Mouse (Mus musculus) urinary bladder, adult 18-20 months (tissue): ENCODE measurements around the gene Fam69a.
"Not testable (repeated sequence)": the region's sequence is repeated elsewhere in the genome, so short reads cannot be mapped to it uniquely, and the experiment has no call there.

Experiments used
- DNase-seq, 2 experiments: peaks; one replicate each; pipeline ENCODE4 v3.0.0; 2022; ENCODE audit warnings: low spot score in 2 of 2, mixed read lengths in 2 of 2

Gene Fam69a

DNA sequence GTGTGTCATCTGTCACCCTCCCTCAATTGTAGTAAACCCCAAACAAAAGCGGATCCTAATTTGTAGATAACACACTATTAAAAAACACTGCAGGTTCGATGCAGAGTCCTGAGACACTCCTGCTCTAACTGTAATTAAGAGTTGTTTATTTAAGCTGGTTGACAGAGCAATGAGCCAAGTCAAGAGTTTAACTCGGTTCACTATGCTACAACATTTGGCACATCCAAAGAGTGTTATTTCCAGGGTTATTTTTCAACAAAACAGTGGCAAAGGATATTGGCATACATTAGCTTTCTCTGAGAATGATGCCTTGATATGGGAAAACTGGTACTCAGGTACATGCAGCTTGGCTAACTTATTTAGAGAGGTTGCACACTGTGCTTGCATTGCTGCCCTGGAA lies 4.9 kb downstream of the Fam69a start:
- no peak for DNase-seq

DNA sequence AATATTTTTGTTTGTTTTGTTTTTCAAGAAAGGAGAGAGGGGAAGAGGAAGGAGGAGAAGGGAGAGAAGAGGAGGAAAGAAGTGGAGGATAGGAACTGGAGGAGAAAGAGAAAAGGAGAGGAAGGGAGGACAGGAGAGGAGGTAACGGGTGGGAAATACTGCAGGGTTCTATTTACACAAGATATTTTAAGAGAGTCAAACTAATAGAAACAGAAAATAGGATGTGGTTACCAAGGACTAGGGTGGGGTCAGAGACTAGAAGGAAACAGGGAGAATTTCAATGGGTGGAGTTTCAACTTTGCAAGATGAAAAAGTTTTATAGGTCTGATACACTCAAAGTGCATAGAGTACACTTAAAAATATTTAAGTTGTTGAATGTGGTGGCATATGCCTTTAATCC lies 7.0 kb downstream of the Fam69a start:
- DNase-seq, result no peak

DNA sequence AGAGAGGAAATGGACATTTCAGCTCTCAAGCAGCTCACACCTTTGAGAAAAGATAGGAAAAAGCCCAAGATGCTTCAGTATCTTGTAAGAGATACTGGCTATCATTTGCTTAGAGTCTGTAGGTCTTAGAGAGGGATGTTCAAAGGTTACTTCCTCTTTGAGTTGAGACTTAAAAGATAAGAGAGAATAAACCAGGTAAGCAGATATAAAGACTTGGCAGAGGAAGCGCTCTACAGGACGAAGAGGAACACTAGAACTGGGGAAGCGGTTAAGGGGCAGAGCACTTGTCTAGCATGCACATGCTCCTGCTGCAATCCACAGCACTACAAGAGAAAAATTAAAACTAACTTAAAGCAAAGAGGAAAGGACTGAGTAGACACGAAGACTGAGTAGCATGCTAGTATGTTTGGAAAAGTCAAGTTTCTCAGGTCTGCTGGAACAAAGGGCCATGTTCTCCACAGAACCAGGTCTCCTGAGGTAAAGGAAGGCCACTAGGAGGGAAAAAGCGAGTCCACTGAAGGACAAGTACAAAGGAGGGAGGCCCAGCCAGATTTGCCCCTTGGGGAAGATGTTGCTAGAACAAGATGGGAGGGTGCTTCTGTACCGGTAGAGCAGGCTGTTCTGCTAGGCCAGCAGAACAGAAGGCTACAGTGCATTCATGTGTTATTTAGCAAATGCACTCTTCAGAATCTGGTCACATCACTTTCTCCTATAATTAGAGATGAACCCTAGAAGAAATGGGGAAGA lies 8.4 kb downstream of the Fam69a start:
- DNase-seq, result no peak

DNA sequence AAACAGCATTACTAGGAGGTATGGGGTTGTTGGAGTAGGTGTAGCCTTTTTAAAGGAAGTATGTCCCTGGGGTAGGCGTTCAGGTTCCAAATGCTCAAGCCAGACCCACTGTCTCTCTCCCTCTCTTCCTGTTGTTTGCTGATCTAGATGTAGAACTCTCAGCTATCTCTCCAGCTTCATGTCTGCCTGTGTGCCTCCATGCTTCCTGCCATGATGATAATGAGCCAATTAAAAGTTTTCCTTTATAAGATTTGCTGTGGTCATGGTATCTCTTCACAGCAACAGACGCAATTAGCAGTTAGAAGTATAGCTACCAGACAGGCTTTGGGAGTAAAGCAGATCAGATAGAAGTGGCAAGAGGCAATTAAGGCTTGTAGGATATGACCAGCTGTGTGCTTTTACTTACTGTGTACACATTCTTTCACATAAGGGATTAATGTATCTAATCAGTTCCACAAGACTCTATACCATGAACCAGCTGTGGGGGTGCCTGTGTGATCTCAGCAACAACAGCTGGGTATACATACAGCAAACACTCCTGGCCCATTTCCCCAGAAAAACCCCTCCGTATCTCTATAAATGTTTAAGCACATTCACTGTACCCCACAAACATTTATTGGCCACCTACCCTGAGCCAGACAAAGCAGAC lies 9.1 kb downstream of the Fam69a start:
- DNase-seq, result no peak

DNA sequence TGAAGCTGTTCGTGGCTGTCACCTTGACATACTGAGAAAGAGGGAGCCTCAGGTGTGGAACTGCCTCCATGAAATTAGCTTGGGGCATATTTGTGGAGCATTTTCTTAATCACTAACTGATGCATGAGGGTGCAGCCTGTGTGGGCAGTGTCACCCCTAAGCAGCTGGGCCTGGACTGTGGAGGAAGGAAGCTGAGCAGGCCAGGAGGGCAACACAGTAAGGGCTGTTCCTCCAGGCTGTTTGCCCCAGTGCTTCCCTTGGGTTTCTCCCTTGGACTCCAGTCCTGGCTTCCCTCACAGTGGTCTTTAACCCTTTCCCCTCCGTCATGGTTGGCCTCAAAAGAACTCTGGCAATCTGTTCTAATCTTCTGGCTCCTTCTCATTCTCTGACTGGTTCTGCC lies 13.6 kb downstream of the Fam69a start:
- DNase-seq, result no peak

DNA sequence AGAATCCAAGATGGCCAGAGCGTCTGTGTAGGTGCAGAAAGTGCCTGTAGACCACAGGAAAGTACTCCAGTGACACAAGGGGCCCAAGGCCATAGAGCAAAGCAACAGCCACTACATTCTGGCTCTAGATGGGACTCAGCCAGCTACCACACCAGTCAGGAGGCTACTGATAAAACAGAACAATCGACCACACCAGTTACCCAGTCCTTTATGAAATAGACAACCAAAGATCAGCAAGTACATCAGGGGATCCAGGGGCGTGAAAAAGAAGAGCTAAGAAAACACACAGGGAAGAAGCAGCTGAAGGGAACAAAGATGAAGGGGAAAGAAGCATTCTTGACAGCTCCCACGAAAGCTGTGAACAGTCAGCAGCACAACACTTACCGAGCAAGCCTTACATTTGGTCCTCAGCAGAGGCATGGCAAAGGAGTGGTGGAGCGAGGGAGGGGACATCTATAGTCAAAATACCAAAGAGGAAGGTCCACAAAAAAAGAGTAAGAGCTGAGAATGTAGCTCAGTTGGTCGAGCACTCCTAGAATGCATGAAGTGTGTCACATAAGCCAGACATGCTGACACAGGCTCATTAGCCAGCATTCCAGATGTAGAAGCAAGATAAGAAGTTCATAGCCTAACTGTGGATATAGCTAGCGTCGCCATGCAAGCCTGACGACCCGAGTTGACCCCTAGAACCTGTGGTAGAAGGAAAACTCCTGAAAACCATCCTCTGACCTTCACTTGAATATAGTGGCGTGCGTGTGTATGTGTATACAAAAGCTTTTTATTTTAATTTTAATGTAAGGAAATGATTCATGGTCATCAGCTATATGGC lies 14.2 kb downstream of the Fam69a start:
- DNase-seq, result no peak

DNA sequence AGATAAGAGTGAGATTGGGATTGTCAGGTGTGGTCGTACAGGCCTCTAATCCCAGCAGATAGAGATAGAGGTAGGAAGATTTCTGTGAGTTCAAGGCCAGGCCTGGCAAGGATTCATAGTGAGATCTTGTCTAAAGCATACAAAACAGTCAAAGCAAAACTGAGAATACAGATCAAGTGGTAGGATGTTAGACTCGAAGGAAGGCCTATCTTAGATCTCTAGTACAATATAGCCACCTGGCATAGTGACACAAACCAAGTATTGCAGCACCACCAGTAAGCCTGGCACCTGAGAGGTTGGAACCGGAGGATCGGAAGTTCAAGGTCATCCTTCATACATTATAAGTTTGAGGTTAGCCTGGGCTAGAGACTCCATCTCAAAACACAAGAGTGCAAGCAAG lies 15.8 kb downstream of the Fam69a start:
- DNase-seq, result no peak

DNA sequence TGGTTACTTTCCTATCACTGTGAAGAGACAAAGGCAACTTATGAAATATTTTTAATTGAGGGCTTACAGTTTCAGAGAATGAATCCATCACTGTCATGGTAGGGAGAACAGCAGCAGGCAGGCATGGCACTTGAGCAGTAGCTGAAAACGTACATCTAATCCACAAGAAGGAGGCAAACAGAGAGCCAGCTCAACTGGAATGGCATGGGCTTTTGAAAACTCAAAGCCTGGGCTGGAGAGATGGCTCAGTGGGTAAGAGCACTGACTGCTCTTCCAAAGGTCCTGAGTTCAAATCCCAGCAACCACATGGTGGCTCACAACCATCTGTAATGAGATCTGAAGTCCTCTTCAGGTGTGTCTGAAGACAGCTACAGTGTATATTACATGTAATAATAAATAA lies 17.1 kb downstream of the Fam69a start:
- DNase-seq, result not testable (repeated sequence)

DNA sequence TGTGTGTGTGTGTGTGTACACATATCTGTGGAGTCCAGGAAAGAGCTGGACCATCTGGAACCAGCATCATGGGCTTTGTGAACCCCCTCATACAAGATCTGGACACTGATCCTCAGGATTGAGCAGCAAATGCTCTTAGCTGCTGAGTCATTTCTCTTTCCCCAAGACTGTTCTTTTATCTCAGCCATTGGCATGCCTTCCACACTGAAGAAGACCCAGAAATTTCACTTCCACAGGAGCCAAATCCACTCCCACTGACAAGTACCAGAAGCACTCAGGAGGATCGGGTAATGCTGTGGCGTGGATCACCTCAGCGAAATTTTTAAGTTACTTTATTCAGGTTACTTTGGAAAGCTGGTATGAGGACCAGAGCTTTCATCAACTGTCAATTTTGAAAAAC lies 18.8 kb downstream of the Fam69a start:
- DNase-seq, result no peak

DNA sequence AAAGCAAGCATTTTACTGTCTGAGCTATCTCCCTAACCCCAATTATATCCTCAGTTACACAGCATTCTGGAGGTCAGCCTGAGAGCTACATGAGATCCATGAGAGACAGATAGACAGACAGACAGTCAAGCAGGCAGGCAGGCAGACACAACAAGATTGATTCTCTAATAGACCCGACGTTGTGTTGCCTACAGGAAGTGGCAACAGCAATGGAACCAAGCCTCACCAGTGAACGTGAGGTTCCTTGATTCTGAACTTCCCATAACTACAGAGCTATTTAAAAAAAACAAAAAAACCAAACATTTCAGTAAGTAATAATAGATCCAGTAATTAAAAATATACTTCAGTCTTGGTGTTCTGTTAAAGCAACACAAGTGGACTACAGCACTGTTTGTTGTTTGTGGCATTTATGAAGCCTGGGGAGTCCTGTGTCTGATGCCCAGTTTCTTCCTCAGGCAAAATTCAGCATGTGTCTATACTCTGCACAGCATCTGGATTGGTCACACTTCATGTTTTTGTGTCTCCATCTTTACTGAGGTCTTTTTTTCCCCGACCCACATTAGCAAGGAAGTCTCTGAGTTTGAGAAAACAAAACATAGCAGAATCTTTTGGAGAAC lies 19.9 kb downstream of the Fam69a start:
- no peak for DNase-seq

DNA sequence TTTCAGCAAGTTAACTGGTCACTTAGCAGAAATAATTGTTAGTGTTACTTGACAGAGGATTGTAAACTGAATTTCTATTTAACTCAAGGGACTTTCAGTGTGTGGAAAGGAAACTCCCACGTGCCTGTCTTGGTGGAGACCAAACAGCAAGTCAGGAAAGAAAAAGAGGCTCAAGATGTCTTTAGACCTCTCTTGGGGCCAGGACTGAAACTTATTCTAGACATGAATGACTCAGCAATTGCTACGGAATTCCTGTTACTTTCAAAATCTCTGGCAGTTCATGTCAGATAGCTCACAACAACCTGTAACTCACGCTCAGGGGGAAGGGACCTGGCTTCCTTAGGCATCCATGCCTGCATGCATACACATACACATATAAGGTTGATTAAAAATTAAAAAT lies 20.7 kb downstream of the Fam69a start:
- no peak for DNase-seq

DNA sequence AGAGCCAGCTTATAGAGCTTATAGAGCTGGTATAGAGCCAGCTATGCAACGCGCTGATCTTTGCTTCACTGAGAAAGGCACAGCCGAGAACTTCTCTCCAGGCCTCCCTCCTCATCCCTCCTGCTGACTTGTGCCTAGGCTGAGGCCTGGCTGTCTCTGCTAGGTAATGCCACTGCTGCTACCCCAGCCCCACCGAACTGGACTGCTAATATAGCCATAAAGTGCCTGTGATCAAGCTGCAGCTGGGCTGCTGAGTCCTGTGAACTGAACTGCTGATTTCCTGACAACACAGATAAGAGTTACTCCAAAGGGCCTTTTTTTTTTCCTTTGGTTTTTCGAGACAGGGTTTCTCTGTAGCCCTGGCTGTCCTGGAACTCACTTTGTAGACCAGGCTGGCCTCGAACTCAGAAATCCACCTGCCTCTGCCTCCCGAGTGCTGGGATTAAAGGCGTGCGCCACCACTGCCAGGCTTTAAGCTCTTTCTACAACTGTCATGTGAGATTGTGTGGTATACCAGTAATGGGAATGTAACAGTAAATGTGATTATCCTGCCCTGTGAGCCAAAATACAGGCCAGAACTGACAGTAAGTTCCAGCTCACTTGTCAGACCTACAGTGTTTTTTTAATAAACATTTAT lies 21.4 kb downstream of the Fam69a start:
- no peak for DNase-seq

DNA sequence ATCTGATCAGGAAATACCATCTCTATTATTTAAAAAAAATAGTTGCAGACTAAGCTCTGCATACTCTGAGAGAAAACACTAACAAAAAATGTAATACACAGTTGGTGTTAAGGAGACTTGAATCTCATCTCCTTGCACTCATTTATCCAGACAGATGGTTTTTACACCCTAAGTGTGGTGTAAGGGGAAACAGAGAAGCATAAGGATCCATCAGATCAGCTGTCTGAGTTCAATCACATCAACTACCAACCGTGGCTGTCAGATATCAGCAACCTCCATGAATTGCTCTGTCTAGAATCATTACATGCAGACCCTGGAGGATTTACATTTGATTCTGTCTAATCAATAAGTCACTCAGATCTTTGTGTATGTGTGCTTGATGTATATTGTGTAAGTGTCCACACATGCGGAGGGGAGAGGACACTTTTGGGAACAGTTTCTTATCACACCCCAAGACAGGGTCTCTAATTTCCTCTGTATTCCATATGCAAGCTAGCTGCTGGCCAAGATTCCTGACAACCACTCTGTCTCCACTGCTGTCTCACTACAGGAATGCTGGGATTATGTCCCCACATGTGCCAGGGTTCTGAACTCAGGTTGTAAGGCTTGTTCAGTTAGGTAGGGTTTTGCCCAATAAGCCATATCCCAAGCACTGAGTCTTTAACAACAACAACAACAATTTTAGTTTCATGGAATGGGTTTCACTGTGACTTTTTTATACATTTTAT lies 22.7 kb downstream of the Fam69a start:
- DNase-seq, result no peak

DNA sequence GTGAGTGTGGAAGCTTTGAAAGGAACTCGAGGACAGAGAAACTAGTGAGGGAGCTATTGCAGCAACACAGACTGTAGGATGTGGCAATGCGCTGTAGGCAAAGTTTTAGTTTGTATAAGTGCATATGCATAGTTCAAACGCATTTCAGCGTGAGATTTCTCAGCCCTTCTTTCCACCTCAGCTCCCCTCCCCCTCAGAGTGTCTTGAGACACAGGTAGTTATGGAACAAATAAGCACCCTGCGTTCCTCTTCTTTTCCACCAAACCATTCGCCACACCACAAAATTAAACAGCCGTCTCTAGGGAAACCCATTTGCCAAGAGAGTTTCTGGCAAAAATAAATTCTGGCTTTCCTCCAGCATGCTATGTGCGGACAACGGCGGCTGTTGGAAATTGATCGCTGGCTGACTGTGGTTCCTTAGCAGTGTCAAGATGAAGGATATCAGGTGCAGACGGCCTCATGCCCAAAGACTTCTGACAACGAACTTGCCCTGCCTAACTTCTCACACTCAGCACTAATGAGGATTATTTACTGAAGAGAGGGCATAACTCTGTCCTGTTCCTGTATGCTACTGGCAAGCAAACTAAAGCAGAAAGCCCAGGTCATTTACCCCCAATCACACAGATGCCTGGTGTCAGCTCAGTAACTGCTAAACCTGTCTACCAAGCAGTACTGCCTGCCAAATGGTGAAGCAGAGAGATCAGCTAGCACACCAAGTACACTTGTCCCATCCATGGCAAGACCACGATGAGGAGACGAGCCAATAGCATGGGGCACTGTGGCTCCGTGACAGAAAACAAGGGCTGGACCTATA lies 25.2 kb downstream of the Fam69a start:
- no peak for DNase-seq

DNA sequence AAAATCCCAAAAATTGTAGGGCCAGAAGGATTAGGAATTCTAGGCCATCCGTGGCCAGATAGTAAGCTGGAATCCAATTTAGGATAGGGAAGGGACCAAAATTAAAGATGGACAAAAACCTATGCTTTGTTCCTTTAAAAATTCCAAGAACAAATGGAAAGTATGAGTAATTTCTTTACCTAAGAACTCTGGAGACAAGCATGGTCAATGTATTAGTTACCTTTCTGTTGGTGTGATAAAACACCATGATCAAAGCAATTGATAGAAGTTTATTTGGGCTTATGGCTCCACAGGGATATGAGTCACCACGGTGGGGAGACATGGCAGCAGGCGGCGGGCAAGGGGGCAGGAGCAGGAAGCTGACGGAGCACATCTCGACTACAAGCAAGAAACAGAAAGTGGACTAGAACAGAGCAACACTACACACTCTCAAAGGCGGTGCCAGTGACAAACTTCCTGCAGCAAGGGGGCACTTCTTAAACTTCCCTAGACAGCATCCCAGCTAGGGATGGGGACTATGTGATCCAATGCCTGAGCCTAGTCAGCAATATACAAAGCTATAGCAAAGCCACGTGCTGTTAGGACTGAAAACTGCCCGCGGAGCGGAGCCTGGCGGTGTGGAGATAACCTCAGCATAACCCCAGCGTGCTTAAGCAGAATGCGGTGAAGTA lies 26.2 kb downstream of the Fam69a start:
- peak in 1 of 2 experiments; percentile 13 for DNase-seq

DNA sequence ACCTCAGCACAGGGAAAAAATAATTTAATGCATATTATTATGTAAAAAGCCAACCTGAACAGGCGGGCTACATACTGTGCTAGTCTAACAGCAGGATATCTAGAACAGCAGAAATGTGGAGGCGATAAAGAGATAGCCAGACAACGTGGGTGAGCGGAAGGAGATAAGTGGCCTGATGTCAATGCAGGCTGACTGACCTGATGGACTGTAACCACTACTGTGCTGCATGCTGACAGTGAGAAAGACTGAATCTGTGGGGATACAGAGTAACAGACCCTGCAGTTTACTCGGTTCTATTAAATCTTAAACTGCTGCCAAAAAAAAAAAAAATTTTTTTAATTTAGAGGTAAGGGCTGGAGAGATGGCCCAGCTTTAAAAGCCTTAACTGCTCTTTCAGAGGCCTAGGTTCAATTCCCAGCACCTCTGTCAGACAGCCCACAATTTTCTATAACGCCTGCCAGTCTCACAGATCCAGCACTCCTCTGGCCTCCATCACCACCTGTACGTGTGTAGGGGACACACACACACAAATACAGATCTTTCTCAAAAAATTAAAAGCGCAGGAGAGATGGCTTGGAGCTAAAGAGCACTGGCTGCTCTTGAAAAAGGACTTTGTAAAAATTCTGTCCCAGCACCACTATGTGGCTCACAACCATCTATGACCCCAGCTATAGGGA lies 27.1 kb downstream of the Fam69a start:
- no peak for DNase-seq

DNA sequence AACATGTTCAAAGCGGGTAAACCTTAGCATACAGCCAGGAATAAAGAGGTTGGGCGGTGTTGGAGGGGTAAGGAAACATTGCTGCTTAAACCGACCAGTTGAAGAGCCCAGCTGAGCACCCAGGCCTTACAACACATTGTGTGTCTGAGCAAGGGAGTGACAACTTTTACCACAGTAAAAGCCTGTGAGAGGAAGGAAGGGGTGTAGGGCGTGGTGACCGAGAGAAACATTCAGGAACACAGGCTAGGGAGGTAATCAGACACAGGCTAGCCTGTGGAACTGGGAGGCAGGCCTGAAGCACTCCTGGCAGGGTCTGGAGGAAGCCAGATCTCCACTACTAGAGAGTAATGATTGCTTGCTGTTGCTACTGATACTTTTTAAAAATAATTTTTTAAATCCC lies 36.2 kb downstream of the Fam69a start:
- DNase-seq, result no peak

DNA sequence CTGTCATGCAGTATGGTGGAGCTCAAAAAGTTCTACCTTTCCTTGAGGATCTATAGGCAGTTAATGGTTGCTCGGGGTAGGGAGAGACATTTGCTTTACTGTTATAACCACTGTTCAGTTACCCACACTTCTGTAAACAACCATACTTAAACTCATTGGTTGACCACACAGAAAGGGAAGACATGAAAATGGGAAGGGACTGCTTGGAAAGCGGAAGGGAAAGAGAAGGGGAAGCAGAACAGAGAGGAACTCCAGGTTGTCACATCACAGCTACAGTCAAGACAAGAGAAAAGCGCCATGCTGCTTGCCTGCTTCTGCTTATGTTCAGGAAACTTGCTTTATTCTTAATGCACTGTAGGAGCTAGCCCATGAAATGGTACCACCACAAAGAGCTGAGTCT lies 37.3 kb downstream of the Fam69a start:
- no peak for DNase-seq

DNA sequence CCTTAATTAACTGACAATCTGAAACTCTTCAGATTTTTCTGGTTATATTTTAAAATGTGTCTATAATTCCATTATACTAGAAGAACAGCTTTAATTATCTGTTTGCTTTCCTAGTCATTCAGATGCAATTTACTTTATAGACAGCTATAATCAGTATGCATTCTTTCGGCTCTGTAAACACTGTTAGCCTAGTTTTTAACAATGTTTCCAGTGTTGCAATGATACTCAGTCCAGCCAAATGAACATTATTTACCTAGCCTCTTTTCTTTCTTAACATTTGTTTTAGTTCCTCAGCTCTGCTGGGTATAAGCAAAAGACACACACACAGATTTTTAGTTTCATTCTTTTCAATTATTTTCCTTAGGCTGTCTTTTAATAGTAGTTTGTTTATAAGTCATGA lies 38.0 kb downstream of the Fam69a start:
- DNase-seq, result no peak
